Mouse (Mus musculus): ENCODE measurements around the gene Dnase1l3. TPM values are rescaled to one million over a fixed set of nuclear protein-coding genes. Genes with fewer than 3 reads are reported as not detected.
A peak's percentile ranks its signal among the peaks of the same experiment; 100 is the strongest.

Dnase1l3 gene
- polyA plus RNA-seq, 1 experiment from 2014 or later, result 0.05 TPM

DNA sequence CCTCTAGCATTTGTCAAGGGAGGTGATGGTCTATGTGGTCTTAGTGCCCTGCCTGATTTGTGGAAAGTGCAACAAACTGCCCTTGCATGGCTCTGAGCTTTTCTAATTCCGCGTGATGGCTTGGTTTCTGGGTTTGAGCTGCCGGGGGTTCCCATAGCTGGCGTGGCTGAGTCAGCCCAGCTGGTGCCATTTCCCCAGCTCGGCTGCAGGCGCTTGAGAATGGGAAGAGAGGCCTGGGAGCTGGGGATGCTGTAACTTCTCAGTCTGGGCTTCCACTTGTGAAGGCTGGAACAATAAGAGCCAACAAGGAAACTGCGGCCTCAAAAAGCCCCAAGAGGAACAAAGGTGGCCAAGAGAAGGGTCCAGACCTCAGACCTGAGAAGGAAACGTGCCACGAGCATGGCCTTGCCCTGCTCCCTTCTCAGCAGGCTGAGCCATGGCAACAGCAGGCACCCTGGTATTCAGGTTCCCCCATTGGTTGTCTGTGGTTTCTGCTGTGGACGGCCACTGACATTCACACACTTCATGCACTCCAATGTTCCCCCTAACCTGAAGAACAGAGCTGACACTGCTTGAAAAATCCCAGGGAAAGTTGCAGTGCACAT lies 22.4 kb downstream of the Dnase1l3 start:
- ATAC-seq (ENCODE audit: extremely low read depth, insufficient number of reproducible peaks, low FRiP score, low TSS enrichment), result no peak
- no peaks in the 10 kb centered on the region for H3K27me3 ChIP-seq (replicated peaks)

DNA sequence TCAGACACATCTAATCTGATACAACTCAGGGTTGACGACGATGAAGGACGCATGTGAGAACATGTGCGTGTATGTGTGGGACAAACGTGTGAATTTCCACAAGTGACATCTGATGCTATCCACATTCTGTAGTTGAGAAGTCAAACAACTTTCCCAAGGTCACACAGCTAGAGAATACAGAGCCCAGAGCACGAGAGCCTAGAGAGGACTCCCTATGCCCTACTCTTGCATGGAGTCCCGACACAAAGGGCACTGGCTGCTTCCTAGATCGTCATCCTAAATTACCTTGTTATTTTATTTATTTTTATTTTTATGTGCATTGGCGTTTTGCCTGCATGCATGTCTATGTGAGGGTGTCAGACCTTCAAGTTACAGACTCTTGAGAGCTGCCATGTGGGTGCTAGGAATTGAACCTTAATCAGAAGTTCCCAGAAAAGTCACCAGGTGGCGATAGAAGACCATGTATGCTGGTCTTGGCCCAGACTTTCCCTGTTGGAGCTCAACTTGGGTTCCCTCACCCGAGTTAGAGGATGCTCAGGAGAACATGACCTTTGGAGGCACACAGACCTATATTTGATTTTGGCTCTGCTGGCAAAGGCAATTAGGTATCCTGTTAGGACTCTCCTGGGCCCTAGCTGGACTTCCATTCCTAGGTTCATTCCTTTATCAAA lies 30.0 kb downstream of the Dnase1l3 start:
- Histone ChIP-seq H3K4me1 (peaks cover 23% of the 10 kb centered on the region), H3K9me3 (no peaks in the 10 kb centered on the region), H3K36me3 (no peaks in the 10 kb centered on the region), H3K27ac (replicated peaks) (no peak overlapping the region), H3K27me3 (replicated peaks) (no peaks in the 10 kb centered on the region), H3K9ac (no peak overlapping the region), H3K4me2 (no peak overlapping the region), H3K4me3 (no peak overlapping the region)
- 48% methylated on average over 11 of the region's 11 CpGs for WGBS
- no peak for ATAC-seq (ENCODE audit: extremely low read depth, insufficient number of reproducible peaks, low FRiP score, low TSS enrichment)

More for the DNA sequence above, 22.4 kb downstream of the Dnase1l3 start:
- no peak overlapping the region for H3K9ac ChIP-seq
- no peaks in the 10 kb centered on the region for H3K4me1 ChIP-seq
- H3K4me3 ChIP-seq, result no peak overlapping the region
- 56% methylated on average over 10 of the region's 10 CpGs for WGBS
- H3K4me2 ChIP-seq, result no peak overlapping the region
- H3K9me3 ChIP-seq, result no peaks in the 10 kb centered on the region; the same call in 1 of the 2 replicates
- H3K36me3 ChIP-seq, result no peaks in the 10 kb centered on the region
- H3K27ac ChIP-seq (replicated peaks), result no peak overlapping the region

DNA sequence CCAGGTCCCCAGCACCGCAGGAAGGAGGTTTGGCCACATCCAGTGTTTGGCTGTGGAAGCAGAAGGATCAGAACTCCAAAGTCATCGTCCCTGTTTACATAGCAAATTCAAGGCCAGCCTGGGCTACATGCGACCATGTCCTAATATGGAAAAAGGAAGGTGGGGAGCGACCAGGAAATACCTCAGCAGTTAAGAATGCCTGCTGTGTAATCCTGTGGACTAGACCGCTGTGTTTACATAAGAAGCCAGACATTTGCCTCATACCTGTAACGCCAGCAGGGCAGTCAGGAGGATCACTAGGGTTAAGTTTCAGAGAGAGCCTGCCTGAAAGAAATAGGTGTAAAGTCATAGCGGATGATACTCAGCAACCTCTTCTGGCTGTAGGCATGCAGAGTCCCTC lies 31.2 kb downstream of the Dnase1l3 start:
- H3K9me3 ChIP-seq, result no peaks in the 10 kb centered on the region
- no peak overlapping the region for H3K4me2 ChIP-seq
- 51% methylated on average over 7 of the region's 7 CpGs for WGBS
- ATAC-seq (ENCODE audit: extremely low read depth, insufficient number of reproducible peaks, low FRiP score, low TSS enrichment), result no peak
- H3K27me3 ChIP-seq (replicated peaks), result no peaks in the 10 kb centered on the region
- H3K4me1 ChIP-seq, result peaks cover 28% of the 10 kb centered on the region
- H3K36me3 ChIP-seq, result no peaks in the 10 kb centered on the region
- no peak overlapping the region for H3K9ac ChIP-seq
- no peak overlapping the region for H3K4me3 ChIP-seq
- H3K27ac ChIP-seq (replicated peaks), result no peak overlapping the region

DNA sequence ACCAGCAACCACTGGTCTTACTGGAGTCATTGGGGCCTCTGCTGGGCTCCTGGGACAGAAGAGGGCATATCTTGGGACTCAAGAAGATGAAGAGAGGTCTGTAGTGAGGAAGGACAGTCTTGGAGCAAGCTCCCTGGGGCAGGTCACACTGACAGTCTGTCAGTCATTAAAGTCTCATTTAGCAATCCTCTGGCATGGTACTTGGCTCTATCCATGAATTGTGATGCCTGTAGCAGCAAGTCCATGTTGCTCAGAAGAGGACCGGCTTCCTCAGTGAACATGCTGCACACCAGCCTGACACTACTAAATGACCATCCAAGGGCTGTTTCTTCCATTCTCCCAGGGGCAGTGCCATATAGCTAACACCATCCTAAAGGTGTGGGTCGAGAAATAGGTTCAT lies 31.7 kb downstream of the Dnase1l3 start:
- H3K36me3 ChIP-seq, result no peaks in the 10 kb centered on the region
- no peak for ATAC-seq (ENCODE audit: extremely low read depth, insufficient number of reproducible peaks, low FRiP score, low TSS enrichment)
- H3K27ac ChIP-seq (replicated peaks), result no peak overlapping the region
- H3K4me3 ChIP-seq, result no peak overlapping the region
- H3K9ac ChIP-seq, result no peak overlapping the region
- H3K4me2 ChIP-seq, result no peak overlapping the region
- H3K4me1 ChIP-seq, result peaks cover 28% of the 10 kb centered on the region
- WGBS, result 80% methylated on average over 2 of the region's 2 CpGs
- H3K27me3 ChIP-seq (replicated peaks), result no peaks in the 10 kb centered on the region
- no peaks in the 10 kb centered on the region for H3K9me3 ChIP-seq

DNA sequence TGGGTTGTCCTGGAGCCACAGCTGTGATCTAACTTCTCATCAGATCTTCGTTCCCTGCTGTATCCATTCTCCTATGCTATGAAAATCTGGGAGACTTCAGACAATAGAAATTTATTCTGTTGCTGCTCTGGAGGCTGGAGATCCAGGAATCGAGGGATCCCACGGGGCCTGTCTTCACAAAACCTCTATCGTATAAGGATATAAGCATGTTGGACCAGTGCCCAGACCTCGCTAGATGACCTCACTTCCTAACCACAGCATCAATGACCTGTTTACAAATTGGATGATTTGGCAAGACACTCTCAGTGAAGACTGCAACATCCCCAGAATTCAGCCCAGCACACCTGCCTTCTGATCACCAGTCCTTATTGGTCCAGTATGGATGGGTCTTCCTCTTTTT lies 32.7 kb downstream of the Dnase1l3 start:
- Histone ChIP-seq H3K27ac (replicated peaks) (no peak overlapping the region), H3K36me3 (no peaks in the 10 kb centered on the region), H3K4me3 (no peak overlapping the region), H3K4me2 (no peak overlapping the region), H3K4me1 (peaks cover 28% of the 10 kb centered on the region), H3K9me3 (no peaks in the 10 kb centered on the region), H3K9ac (no peak overlapping the region), H3K27me3 (replicated peaks) (no peaks in the 10 kb centered on the region)
- WGBS, result 33% methylated on average over 5 of the region's 5 CpGs
- ATAC-seq (ENCODE audit: extremely low read depth, insufficient number of reproducible peaks, low FRiP score, low TSS enrichment), result no peak

DNA sequence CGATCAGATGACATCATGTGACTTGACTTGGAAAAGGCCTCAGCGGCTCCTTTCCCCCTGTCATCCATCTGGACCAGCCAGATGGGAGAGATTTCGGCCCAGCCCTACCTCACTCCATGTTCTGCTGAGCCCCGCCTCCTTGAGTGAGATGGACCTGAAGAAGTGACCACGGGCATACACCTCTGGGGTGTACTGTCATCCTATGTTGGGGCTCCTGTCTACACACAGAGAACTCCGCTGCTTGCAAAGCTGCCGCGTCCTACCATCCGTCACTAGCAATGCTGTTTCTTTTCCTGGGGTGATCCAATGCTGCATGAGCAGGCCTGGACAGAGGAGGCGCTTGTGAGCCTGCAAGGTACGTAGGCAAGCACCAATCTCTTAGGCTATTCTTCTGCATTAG lies 33.8 kb downstream of the Dnase1l3 start:
- H3K9ac ChIP-seq, result no peak overlapping the region
- no peak overlapping the region for H3K4me3 ChIP-seq
- no peaks in the 10 kb centered on the region for H3K27me3 ChIP-seq (replicated peaks)
- H3K9me3 ChIP-seq, result no peaks in the 10 kb centered on the region
- H3K4me2 ChIP-seq, result no peak overlapping the region
- H3K4me1 ChIP-seq, result peaks cover 28% of the 10 kb centered on the region
- H3K27ac ChIP-seq (replicated peaks), result no peak overlapping the region
- H3K36me3 ChIP-seq, result no peaks in the 10 kb centered on the region
- WGBS, result 42% methylated on average over 11 of the region's 11 CpGs
- no peak for ATAC-seq (ENCODE audit: extremely low read depth, insufficient number of reproducible peaks, low FRiP score, low TSS enrichment)

DNA sequence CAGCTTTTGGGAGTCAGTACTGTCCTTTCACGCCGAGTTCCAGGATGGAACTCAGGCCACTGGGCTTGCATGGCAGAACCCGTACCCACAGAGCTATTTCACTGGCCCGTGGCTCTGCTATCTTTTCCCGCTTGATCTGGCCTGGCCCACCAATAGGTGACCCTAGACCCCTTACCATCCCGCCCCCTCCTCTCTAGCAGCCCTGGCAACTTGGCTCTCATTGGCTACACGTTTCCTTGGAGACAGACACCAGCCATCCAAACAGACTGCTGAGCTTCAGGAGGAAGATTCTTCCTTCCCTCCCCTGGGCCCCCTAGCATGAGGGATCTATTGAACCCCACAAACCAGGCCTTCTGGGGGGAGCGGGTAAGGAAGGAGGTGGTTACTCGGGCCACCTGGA lies 37.3 kb downstream of the Dnase1l3 start, which contains the start of gene Gm45521:
Gm45521 (plus strand) TSS at position 240 of the 400 bp plus-strand sequence.
- Histone ChIP-seq H3K36me3 (no peaks in the 10 kb centered on the region), H3K4me2 (no peak within 1 kb of the TSS), H3K4me3 (no peak within 1 kb of the TSS), H3K27me3 (replicated peaks) (no peaks in the 10 kb centered on the region), H3K9me3 (no peaks in the 10 kb centered on the region), H3K4me1 (peaks cover 50% of the 10 kb centered on the region), H3K9ac (no peak within 1 kb of the TSS), H3K27ac (replicated peaks) (no peak within 1 kb of the TSS)
- ATAC-seq (ENCODE audit: extremely low read depth, insufficient number of reproducible peaks, low FRiP score, low TSS enrichment), result no peak
- WGBS, result 50% methylated on average over 9 of the region's 9 CpGs

DNA sequence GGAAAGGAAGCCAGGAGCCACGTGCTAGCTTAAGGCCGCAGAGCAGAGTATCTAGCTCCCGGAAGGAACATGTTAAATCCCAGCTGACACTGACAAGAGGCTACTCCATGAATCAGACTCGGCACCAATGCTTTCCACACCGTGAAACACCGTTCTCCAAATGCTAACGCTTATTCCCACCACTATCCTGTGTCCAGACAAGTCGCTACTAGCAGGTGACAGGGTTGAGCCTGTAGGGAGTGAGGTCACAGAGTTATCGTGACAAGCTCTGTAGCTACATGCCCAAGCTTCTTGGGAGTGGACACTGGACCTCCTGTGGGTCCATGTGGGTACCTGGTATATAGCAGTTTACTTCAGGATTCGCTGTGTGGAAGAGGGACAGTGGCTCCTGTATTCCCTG lies 37.9 kb downstream of the Dnase1l3 start:
- Histone ChIP-seq H3K9me3 (no peaks in the 10 kb centered on the region), H3K27ac (replicated peaks) (no peak overlapping the region), H3K4me2 (no peak overlapping the region), H3K9ac (no peak overlapping the region), H3K36me3 (peaks cover 5% of the 10 kb centered on the region), H3K27me3 (replicated peaks) (no peaks in the 10 kb centered on the region), H3K4me1 (peaks cover 49% of the 10 kb centered on the region), H3K4me3 (no peak overlapping the region)
- ATAC-seq (ENCODE audit: extremely low read depth, insufficient number of reproducible peaks, low FRiP score, low TSS enrichment), result no peak
- WGBS, result 51% methylated on average over 10 of the region's 10 CpGs

DNA sequence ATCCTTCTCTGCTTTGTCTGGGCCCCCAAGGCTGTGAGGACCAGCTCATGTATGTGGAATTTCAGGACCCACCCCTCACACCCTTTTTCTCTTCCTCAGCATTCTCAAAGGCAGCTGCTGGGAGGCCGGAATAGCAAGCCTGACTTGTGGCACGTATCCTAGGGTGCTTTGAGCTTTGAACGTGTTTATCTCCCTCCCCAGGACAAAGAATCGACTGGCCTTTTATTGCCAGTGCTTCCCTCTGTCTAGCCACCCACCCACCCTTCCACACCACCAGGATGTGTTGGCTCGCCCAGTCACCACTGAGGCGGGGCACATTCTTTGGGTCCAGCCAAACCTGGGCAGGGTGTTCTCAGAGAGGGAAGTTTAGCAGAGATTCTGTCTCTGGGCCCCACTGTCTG lies 40.3 kb downstream of the Dnase1l3 start:
- H3K9me3 ChIP-seq, result no peaks in the 10 kb centered on the region
- H3K27me3 ChIP-seq (replicated peaks), result no peaks in the 10 kb centered on the region
- no peak overlapping the region for H3K4me2 ChIP-seq
- H3K4me3 ChIP-seq, result no peak overlapping the region
- H3K27ac ChIP-seq (replicated peaks), result peak overlapping the region; percentile 82; the same call in 1 of the 2 replicates
- peaks cover 42% of the 10 kb centered on the region for H3K4me1 ChIP-seq
- H3K36me3 ChIP-seq, result peaks cover 27% of the 10 kb centered on the region
- ATAC-seq (ENCODE audit: extremely low read depth, insufficient number of reproducible peaks, low FRiP score, low TSS enrichment), result no peak
- H3K9ac ChIP-seq, result no peak overlapping the region; the same call in 1 of the 2 replicates
- WGBS, result 40% methylated on average over 6 of the region's 6 CpGs

DNA sequence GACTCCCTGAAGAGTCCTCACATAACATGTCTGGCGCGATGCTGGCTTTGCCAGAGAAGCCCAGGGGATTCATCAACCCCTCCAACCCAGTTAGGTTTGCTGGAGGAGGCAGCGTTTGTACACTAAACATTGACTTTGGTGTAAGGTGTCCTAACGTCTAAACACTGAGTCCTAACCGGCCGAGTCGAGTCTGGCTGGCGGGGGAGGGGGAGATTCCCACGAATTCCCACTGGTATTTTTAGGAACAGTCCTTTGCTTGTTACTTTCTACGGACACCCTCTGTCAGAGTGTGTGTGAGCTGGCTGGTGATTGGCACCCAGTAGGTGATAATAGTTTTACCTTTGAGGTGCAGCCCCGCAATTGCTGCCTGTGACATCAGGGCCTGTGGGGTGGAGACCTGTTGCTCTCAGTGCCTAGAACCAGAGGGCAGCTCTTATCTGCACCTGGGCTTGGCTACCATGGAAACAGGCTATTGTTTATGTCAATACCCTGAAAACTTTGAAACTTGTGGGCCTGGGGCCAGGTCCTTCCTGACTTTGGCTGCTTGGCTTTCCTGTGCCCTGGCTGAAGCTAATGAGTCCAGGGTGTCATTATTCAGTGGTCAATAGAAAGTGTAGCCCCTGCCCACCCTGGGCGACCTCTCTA lies 41.6 kb downstream of the Dnase1l3 start:
- Histone ChIP-seq H3K27ac (replicated peaks) (peak overlapping the region; percentile 82), H3K4me1 (peaks cover 37% of the 10 kb centered on the region), H3K4me2 (peak overlapping the region; percentile 49), H3K4me3 (peak overlapping the region; percentile 8; the same call in 1 of the 2 replicates), H3K9me3 (no peaks in the 10 kb centered on the region), H3K9ac (peak overlapping the region; percentile 57), H3K27me3 (replicated peaks) (no peaks in the 10 kb centered on the region), H3K36me3 (peaks cover 41% of the 10 kb centered on the region)
- peak; percentile 10; the same call in 1 of the 2 replicates for ATAC-seq (ENCODE audit: extremely low read depth, insufficient number of reproducible peaks, low FRiP score, low TSS enrichment)
- WGBS, result 7% methylated on average over 12 of the region's 12 CpGs

DNA sequence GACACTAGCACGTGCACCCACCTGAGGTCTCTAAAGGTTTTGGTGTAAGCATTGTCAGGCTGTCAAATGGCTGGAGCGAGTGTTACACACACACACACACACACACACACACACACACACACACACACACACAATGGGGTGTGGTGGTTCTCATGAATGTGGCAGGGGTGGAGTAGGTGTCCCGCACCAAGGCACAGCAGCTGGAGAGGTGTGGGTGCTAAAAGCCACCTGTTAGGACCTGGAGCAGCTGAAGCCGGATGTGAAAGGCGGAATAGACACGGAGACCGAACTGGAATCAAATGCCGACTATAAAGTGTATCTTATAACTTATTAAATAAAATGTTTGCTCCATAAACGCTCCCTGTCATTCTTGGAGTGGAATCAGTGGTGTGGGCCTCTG lies 43.1 kb downstream of the Dnase1l3 start:
- WGBS, result 84% methylated on average over 9 of the region's 9 CpGs

More for the DNA sequence above, 43.1 kb downstream of the Dnase1l3 start:
- H3K27me3 ChIP-seq (replicated peaks), result no peaks in the 10 kb centered on the region
- no peak overlapping the region for H3K27ac ChIP-seq (replicated peaks)
- peaks cover 53% of the 10 kb centered on the region for H3K36me3 ChIP-seq
- no peak overlapping the region for H3K4me2 ChIP-seq
- ATAC-seq (ENCODE audit: extremely low read depth, insufficient number of reproducible peaks, low FRiP score, low TSS enrichment), result no peak
- no peak overlapping the region for H3K4me3 ChIP-seq
- H3K9me3 ChIP-seq, result no peaks in the 10 kb centered on the region
- peaks cover 37% of the 10 kb centered on the region for H3K4me1 ChIP-seq
- H3K9ac ChIP-seq, result no peak overlapping the region

Data from heart, embryonic 13.5 days (tissue).